Mouse (Mus musculus): ENCODE data around the gene Atp8a2. TPM values are rescaled to one million over a fixed set of nuclear protein-coding genes. Genes with fewer than 3 reads are reported as not detected.

Gene Atp8a2
- total RNA-seq, 2 experiments from 2014 or later, result 45.3 to 46.9 TPM

- H3K27ac ChIP-seq, result no peak overlapping the region
- no peak for DNase-seq (ENCODE audit: low spot score in 2 of 2)
- TF ChIP-seq CTCF (conservative IDR thresholded peaks at IDR 0.05), result no peak
- H3K4me3 ChIP-seq, result no peak overlapping the region
These were observed 539.9 kb downstream of the Atp8a2 start for GRCm38 (mm10) chr14:59657098-59657497.

DNA sequence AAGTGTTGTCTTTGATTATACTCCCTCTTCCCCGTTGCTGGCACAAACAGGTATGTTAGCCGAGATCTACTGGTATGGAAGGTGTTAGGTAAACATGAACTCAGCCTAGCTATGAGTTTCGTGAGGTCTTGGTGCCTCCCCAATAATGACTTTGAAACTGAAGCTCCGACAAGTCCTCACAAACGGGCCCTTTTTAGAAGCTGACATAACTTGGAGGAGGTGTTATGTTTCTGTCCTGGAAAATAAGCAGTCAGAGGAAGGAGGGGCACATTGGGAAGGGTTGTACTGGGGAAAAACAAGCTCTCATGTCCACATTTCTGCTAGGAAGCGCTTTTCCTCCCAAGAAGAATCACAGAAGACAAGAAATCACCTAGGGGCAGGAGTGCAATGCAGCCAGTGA lies 540.4 kb downstream of the Atp8a2 start:
- no peak for DNase-seq (ENCODE audit: low spot score in 2 of 2)
- Histone ChIP-seq H3K4me3 (no peak overlapping the region), H3K27ac (no peak overlapping the region)
- no peak for TF ChIP-seq CTCF (conservative IDR thresholded peaks at IDR 0.05)

GRCm38 (mm10) chr14:59649337-59649736 lies 547.6 kb downstream of the Atp8a2 start:
- no peak for TF ChIP-seq CTCF (conservative IDR thresholded peaks at IDR 0.05)
- DNase-seq (ENCODE audit: low spot score in 2 of 2), result no peak
- Histone ChIP-seq H3K27ac (no peak overlapping the region), H3K4me3 (no peak overlapping the region)

- no peak for DNase-seq (ENCODE audit: low spot score in 2 of 2)
- Histone ChIP-seq H3K4me3 (no peak overlapping the region), H3K27ac (no peak overlapping the region)
- TF ChIP-seq CTCF (conservative IDR thresholded peaks at IDR 0.05), result no peak
These were observed 548.4 kb downstream of the Atp8a2 start for GRCm38 (mm10) chr14:59648611-59649010.

DNA sequence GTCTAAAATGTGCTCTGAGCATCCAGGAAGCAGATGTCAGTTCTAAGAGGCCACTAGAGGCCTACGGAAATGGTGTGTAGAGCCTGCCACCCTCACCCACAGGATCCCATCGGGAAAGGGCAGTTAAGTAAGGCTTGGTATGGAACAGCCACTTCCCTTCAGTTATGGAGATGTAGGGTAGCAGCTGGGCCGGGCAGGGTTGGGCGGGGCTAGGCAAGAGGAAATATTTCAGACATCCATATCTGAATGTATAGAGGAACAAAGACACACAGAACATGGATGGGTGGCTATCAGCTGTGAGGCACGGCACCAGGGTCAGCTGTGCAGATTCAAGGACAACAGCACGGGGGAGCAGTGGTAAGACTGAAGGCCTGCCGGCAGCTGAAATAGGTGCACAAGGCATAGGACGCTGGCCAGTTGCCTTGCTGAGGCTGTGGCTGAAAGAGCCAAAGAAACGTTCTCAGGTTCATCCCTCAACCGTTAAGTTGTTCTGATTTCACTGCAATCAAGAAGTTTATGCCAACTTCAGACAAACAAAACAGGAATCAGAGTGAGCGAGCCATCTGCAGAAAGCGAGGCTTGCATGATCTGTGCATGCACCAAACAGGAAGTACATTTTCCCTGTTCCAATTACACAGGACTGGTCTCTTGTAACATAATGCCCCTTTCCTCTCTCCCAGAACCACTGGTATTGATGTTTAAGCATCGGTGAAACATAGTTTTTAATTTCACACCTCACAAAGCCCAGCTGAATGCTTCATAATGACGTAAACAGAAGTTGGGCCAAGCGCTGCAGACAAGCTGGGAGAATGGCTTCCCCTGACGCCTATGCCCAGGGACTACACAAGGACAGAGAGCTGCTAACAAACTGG lies 549.9 kb downstream of the Atp8a2 start:
- Histone ChIP-seq H3K4me3 (no peak overlapping the region), H3K27ac (no peak overlapping the region)
- DNase-seq (ENCODE audit: low spot score in 2 of 2), result no peak
- TF ChIP-seq CTCF (conservative IDR thresholded peaks at IDR 0.05), result no peak

DNA sequence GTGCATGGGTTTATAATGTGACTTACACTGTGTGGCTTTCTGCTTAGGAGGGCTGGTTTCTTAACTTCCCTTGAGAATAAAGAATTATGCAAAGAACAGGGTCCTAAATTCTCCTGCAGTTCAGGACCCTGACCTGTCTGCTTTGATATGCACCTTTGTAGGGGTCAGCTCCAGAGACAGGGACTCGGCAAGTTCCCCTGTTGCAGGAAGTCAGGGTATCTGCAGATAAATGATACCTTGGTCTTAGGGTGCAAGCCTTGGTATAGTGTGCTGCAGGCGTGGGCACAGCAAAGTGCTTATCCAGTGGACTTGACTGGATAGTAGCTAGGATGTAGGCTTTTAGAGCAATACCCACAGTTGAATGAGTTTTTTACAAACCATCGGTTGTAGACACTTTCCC lies 552.1 kb downstream of the Atp8a2 start:
- no peak overlapping the region for H3K27ac ChIP-seq
- no peak overlapping the region for H3K4me3 ChIP-seq
- DNase-seq (ENCODE audit: low spot score in 2 of 2), result no peak
- TF ChIP-seq CTCF (conservative IDR thresholded peaks at IDR 0.05), result no peak

DNA sequence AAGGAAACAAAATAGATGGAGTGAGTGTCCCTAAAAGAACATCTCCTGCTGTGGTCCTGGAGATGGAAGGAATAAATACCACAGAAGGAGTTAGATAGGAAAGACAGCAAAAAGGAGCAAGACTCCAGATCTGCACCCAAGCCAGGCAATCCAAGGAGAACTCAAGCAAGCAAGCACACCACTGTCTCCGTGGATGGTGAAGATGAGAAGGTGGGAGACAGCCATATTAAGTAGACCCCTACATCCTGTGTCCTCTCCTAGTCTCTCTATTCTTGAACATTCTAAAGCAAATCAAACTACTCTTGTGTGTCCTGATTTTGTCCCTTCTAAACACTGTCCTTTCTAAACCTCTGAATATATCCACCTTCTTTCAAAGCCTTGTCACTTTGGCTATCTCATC lies 552.8 kb downstream of the Atp8a2 start:
- Histone ChIP-seq H3K4me3 (no peak overlapping the region), H3K27ac (no peak overlapping the region)
- TF ChIP-seq CTCF (conservative IDR thresholded peaks at IDR 0.05), result no peak
- no peak for DNase-seq (ENCODE audit: low spot score in 2 of 2)

- H3K27ac ChIP-seq, result no peak overlapping the region
- TF ChIP-seq CTCF (conservative IDR thresholded peaks at IDR 0.05), result no peak
- H3K4me3 ChIP-seq, result no peak overlapping the region
- DNase-seq (ENCODE audit: low spot score in 2 of 2), result no peak
These were observed 553.4 kb downstream of the Atp8a2 start for GRCm38 (mm10) chr14:59643582-59643981.

- Histone ChIP-seq H3K4me3 (no peak overlapping the region), H3K27ac (no peak overlapping the region)
- DNase-seq (ENCODE audit: low spot score in 2 of 2), result no peak
- no peak for TF ChIP-seq CTCF (conservative IDR thresholded peaks at IDR 0.05)
These were observed 555.1 kb downstream of the Atp8a2 start for GRCm38 (mm10) chr14:59641856-59642255.

DNA sequence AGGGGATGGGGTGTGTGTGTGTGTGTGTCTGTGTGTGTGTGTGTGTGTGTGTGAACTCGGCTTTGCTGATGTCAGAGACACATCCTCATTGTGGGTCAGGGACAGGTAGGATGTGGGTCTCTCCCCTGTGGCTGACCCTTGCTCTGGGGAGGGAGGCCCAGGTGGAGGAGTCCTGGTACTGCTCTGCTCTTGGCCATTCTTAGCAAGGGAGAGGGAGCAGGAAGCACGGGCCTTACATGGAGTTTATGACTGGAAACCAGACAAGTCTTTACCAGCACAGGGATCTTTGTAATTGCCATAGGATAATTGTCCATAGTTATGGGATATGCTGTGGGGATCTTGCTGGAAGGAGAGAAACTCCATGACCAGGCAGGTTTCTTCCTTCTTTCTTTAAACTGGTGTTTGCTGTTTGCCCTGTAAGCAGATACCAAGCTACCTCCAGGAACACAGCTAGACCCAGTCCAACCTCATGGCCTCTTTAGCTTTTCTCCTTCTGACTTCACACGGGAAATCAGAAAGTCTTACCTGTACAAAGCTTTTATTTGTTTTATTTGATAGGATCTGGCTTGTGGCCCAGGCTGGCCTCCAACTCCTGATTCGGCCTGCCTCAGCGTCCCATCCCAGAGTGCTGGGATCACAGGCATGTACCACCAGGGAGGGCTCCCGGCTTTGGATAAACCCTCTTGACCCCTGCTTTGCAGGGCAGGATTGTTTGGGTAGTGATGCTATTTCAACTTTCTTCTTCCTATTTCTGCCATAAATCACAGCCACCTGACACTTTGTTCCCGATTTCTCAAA lies 557.9 kb downstream of the Atp8a2 start:
- Histone ChIP-seq H3K27ac (no peak overlapping the region), H3K4me3 (no peak overlapping the region)
- no peak for DNase-seq (ENCODE audit: low spot score in 2 of 2)
- no peak for TF ChIP-seq CTCF (conservative IDR thresholded peaks at IDR 0.05)

DNA sequence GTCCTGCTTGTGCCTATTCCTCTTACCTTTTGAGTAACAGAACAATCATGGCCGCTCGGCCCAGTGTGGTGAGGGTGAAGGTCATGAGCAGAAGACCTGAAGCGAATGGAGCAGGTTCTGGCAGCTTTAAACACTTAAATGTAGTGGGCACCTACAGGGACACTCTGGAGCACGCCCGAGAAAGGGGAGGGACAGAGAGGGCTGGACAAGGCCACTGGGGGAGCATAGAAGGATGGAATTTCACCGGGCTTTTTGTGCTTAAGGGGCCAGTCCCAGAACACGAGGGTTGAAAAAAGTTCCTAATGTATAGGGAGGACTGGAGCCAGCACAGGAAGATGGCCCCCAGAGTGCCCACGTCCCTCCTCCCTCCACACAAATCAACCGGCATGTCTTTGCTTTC lies 563.0 kb downstream of the Atp8a2 start:
- no peak for TF ChIP-seq CTCF (conservative IDR thresholded peaks at IDR 0.05)
- no peak for DNase-seq (ENCODE audit: low spot score in 2 of 2)
- H3K4me3 ChIP-seq, result no peak overlapping the region
- no peak overlapping the region for H3K27ac ChIP-seq

- DNase-seq (ENCODE audit: low spot score in 2 of 2), result no peak
- Histone ChIP-seq H3K27ac (no peak overlapping the region), H3K4me3 (no peak overlapping the region)
- no peak for TF ChIP-seq CTCF (conservative IDR thresholded peaks at IDR 0.05)
These were observed 563.6 kb downstream of the Atp8a2 start for GRCm38 (mm10) chr14:59633295-59633898.

DNA sequence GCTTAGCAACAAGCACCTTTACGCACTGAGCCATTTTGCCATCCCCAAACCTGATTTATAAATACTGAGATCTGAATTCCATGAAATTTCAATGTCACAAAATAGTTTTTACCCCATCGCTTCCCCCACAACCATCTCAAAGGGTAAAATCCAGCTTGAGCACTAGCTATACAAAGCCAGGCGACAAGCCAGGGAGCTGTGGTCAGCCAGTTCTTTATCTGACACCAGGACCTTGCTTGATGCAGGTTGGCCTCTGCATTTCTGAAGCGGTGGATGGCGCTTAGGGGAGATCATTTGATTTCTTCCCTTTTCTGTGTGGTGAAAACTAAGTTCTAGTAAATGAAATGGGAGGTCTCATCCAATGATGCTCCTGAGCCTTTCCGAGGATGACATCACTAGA lies 564.9 kb downstream of the Atp8a2 start:
- Histone ChIP-seq H3K4me3 (no peak overlapping the region), H3K27ac (no peak overlapping the region)
- DNase-seq (ENCODE audit: low spot score in 2 of 2), result no peak
- no peak for TF ChIP-seq CTCF (conservative IDR thresholded peaks at IDR 0.05)

Measured in layer of hippocampus, adult 2 months (tissue).